Mouse (Mus musculus): Measurements from ENCODE around the gene Mgp.
"Not testable (repeated sequence)": the region's sequence is repeated elsewhere in the genome, so short reads cannot be mapped to it uniquely, and the experiment has no call there.

Mgp gene

DNA sequence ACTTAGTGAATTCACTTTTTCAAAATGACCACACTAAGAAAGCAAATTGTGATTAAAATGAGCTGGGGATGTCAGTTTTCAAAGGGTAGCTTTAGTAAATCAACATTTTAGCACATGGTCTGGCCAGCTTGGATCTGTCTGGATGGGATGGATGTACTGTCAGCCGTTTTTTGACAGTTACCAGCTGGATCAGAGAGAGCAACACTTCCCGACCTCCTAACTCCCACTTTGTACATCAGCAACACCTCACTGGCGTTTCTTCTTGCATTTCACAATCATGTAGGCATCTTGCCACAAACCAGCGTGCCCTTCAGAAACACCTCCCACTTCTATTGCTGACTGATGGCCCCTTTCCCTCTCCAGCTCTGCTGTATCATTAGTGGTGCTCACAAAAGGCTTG is 22.6 kb upstream of the Mgp start:
- no peak for DNase-seq (ENCODE audit: low read depth, low spot score)

DNA sequence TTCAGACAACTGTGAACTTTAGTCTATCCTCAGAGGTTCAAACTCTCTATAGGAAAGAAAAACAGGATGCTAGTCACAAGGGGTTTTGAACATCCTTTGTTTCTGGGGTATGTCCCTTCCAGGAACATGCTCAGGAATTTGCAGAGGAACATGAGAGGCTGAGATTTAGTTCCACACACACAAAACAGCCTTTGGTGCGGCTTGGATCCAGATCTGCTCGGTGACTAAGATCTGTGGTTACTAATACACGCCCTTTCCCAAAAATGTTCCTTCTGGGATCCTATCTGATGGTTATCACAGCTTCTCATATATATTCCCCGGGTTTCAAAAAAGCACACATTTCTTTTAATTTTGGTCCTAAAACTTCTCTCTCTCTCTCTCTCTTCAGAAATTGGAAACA is 22.2 kb upstream of the Mgp start:
- no peak for DNase-seq (ENCODE audit: low read depth, low spot score)

DNA sequence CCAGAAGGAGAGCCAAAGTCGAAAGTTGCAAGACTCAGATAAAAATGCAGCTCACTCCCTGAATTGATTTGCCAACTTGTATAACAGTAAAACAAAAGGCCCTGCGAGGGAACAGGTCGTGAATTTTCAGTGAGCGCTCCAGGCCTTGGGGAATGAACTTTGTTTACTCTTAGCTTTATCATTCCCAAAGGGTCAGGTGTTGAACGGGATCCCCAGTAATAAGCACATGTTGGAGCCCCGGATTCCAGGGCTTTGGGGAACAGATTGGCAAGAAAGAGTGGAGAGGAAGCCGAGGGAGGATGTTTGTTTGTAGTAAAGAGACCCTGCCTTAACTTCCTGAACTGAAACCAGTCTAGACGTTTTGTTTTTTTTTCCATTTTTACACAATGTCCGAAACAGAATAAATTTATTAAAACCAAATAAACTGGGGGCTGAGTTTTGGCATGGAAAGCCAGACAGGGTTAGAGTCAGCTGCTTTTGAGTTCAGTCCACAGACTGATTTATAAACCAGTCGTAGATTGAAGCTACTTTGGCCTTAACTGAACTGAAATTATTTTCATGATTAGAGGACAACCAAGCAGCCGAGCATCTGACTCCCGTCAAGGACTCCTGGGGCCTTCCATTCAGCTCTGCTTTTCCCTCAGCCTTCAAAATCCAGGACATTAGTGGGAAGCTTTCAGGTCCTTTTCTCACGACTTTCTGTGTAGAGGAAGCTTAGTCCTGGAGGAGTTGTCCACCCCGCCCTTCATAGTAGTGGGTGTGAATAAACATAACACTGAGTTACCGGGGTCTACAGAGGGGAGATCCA is 19.1 kb upstream of the Mgp start:
- no peak for DNase-seq (ENCODE audit: low read depth, low spot score)

DNA sequence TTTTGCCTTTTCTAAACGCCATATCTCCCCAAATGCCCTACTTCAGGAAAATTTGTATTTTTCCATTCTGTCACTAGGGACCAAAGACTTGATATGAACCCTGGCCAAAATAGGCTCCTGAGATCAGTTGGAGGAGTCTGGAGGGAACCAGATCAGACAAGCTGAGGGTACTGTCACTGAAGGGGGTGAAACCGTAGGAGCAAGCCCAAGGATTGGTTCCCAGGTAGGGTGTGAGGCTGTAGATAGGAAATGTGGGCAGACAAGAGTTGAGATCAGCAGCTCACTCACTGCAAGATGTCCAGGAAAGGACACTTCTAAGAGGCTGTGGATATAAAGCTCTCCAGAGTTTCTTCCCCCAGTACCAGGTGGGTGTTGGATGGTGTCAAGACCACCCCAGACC is 16.4 kb upstream of the Mgp start:
- DNase-seq (ENCODE audit: low read depth, low spot score): no peak

DNA sequence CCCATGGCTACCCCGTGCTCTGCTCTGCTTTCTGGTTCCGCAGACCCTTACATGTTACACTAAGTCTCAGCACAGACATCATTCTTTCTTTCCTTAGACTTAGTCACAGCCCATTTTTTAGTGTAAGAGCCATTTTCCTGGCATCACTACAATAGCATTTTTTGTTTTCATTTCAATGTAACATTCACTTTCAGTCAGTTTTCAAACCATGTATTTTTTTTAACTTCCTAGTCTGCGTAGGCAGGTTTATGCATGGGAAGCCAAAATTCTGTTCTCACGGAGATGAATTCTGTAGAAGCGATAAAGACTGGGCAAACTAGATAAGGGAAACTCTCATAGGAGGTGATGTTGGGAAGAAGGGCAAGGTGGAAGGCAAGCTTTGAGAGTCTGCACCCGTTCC is 13.9 kb upstream of the Mgp start:
- DNase-seq (ENCODE audit: low read depth, low spot score): no peak

DNA sequence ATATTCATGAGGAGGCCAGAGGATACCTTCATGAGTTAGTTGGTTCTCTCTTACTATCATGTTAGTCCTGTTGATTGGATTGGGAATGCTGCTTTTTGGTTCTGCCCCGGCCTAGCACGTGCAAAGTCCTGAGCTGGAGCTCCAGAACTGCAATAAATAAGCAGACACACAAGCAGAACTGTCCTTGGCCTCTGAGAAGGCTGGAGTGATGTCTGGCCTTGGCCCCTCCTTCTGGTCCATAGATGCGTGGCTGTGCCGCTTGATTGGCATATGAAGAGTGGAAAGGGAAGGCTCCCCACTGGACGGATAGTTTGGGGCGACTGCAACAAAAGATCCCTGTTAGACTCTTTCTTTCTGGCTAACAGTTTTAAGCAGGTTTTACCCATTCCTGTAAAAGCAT is 13.4 kb upstream of the Mgp start:
- no peak for DNase-seq (ENCODE audit: low read depth, low spot score)

DNA sequence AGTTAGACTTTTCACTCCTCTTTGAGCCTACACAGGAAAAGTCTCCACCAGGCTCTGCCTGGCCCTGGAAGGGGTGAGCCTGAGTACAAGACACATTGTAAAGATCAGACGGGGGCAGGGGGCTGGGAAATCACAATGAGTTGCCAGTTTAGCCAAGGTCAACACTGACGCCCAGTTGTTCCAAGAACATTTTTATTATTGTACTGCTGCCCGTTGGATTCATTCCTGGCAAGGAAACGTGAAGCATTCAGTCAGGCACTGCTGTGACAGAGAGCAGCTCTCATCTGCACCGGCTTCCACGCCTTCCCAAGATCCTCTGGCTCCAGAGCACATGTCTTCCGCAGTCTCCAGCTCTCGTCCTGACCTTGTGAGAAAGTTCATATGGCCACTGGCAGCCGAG is 12.2 kb upstream of the Mgp start:
- no peak for DNase-seq (ENCODE audit: low read depth, low spot score)

DNA sequence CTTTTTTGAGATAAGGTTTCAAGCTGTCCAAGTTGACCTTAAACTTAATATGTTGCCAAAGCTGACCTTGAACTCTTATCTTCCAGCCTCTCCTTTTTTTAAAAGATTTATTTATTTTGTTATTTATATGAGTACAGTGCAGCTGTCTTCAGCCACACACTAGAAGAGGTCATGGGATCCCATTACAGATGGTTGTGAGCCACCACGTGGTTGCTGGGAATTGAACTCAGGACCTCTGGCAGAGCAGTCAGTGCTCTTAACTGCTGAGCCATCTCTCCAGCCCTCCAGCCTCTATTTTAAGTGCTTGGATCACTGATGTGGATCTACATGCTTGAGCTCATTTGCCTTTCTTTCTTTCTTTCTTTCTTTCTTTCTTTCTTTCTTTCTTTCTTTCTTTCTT is 9.1 kb upstream of the Mgp start:
- DNase-seq (ENCODE audit: low read depth, low spot score): not testable (repeated sequence)

DNA sequence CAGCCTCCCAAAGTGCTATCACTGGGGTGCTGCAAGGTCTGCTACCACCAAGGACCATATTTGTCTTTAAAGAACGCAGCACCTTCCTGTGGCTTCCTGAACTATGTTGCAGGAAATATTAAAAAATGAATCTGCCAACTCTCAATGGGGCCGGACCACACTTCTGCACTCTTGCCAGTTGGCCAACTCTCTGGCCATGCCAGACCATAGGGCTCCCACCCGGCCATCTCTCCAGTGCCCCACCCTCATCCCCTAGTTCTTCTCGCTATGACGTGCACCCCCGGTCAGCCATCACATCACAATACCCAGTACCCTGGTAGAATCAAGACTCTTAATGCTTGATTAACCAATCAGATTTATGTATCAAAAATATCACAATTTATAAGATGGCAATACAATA is 8.3 kb upstream of the Mgp start:
- no peak for DNase-seq (ENCODE audit: low read depth, low spot score)

DNA sequence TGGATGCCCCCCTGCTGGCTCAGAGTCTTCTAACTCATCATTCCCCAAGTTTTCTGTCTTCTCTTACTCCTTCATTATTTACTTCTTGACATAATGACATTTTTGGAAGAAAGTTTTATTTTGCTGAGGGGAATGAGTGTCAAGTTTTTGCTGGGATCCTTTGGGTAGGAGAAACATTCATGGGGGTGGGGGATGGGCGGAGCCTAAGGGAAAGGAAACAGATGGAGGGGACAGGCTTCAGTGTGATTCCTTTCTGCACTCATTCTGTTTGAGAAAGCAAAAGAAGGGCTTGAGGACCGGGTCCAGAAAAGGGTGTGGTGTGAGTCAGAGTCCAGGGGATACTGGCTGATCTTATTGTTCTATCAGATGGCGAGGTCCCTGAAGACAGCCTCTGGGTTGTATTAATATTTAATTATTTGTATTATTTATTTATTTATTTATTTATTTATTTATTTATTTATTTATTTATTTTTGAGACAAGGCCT is 7.8 kb upstream of the Mgp start:
- DNase-seq (ENCODE audit: low read depth, low spot score): no peak

DNA sequence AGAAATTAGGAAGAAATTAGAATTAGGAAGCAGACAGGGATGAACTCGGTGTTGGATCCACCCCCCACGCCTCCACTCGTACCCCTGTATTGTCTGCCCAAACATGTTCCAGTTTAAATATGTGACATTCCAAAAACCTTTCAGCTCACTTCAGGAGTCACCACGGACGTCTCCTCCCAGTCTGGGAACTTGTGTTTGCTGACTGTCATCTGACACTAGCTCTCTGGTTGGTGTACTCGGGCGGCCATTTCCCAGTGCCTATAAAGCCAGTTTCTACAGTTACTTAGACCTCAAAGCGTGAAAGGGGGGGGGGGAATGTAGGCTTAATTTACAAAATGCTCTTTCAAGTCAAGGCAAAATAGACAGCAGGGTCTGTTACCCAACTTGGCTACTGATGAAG is 6.1 kb upstream of the Mgp start:
- DNase-seq (ENCODE audit: low read depth, low spot score): no peak

DNA sequence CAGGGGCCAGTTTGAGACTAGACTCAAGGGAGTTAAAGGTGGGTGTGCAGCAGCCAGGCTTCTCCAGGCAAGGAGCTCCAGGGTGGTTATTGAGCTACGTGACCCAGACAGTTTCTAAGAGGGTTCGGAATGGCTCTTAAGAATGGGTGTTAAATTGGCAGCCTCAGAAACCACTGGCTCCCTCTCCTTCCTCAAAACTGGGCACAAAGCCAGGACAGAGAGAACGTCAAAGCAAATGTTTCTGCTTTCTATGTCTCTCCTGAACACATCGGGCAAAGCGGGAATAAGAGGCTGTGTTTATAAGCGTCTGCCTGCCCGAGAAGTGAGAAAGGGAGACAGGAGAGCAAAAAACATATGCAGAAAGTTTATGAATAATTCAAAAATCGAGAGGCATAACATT is 1.0 kb downstream of the Mgp start:
- no peak for DNase-seq (ENCODE audit: low read depth, low spot score)

DNA sequence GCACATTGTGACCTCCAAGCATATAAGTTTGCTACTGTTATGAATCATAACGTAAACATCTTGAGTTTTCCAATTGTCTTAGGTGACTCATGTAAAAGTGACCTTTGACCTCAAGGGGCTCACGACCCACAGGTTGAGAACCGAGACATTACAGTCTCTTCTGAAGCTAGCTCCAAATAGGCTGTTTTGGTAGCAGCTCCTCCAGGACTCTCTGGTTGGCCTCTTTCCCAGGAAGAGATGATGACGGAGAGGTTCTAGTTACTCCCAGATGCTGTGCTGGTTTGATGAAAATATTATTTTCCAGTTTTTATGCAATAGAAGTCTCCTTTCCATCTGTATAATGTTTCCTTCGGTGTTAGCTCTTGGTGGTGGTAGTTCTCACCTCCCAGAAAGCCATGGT is 6.7 kb downstream of the Mgp start:
- DNase-seq (ENCODE audit: low read depth, low spot score): no peak

DNA sequence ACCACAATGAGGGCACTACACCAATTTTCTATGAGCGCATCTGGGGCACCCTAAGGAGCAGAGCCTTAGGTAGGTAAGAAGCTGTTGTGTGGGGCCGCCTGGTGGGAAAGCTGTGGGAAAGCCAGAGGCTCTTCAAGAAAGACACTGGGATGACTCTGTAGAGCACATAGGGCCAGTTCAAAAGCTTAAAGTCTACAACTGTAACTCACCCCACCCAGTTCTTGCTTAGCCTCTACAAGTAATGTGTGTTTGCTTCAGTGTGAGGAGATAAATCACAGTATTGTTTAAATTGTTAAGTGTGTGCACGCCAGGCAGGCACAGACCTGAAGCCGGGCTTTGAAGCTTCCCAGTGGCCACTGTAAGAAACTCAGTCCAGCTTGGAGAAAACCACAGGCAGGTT is 9.5 kb downstream of the Mgp start:
- no peak for DNase-seq (ENCODE audit: low read depth, low spot score)

DNA sequence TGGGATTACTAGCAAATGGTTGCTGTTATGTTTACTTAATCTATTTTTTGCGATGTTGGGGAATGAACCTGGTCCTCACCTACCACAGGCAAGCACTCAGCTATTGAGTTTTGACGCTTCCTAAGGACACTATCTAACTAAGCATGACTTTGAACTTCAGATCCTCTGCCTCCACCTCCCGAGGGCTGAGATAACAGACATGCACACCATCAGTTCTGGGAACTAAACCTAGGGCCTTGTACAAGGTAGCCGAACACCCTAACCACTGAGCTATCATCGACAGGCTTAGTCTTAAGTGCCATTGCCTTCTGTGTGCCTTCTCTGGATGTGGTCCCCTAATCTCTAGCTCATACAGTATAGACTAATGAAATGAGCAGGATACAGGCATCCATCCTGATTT is 10.3 kb downstream of the Mgp start:
- DNase-seq (ENCODE audit: low read depth, low spot score): no peak

DNA sequence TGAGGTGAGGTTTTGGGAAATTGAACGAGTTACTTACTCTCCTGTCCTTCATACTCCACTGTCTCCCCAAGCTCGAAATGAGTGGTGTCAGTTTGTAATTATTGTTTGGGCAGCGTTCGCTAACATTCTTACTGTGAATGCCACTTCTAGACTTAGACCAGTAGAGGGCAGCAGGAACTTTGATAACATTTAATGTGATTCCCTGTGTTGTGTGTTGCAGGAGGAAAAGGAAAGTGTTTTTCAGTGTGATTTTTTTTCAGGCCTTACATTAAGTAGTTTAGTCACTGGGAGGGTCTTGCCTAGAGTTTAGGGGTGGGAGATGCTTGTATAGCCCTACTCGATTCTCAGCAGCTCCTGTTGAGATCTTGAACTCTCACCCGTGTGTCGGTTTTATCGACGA is 14.6 kb downstream of the Mgp start:
- DNase-seq (ENCODE audit: low read depth, low spot score): no peak

DNA sequence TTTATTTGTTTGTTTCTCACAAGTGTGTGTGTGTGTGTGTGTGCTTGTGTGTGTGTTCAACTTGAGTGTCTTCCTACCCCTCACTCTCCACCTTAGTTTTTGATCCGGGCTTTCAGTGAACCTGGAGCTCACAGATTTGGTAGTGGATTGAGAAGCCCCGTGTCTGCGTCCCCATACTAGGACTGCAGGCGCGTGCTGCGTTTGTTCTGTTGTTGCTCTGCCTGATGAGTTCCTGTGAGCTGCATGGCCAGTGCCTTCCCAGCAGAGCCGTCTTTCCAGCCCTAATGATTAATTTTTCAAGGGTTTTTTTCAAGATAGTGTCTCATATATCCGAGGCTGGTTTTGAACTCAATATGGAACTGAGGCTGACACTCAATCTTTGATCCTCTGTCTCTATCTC is 17.2 kb downstream of the Mgp start:
- no peak for DNase-seq (ENCODE audit: low read depth, low spot score)

DNA sequence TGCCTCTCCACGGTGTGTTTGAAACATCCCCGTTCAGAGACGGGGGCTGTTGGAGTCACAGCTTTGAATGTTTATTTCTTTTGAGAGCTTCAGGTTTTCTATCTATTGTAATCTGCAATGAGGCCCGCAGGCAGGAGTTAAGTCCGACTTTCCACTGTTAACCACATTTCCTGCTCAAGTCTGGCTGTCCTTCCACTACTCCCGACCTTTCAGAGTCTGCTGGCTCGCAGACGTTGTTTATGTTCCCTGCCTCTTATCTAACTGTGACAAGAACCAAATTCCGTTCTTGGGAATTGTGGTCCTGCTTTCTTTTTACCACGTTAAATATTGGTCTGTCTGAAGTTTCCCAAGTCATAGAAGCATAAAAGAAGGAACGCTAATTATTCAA is 17.8 kb downstream of the Mgp start:
- no peak for DNase-seq (ENCODE audit: low read depth, low spot score)

DNA sequence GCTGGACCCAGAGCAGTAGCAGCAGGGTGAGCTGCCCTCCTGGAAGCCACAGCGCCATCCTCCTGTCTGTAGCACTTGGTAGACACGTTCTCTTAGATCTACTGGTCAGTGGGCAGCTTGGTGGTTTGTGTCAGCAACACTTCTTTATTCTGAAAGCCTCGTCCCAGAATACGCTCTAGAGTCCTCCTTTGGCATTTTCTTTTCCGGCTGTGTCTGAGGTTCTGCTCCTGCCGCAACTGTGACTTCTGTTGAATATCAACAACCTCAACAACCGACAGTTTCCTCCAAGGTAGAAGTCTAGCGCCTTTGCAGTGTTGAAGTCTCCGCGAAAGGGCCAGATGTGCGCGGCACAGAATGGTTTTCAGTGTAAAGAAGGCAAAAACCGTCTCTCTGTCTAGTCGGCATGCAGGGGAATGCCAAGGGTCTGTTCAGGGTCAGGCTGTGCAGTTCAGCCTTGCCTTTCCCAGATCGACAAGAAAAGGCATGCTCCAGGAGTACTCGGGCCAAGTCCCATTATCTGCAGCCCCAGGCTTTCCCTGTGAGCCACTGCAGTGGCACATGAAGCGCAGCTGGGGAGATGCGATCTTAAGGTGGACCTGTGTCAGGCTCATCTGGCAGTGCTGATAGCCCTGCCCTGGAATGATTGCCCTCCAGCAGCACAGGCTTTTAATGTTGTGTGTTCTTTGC is 18.3 kb downstream of the Mgp start, which contains the start of gene Art4:
Art4 (minus strand) TSS at position 548 of the 687 bp plus-strand sequence.
- DNase-seq (ENCODE audit: low read depth, low spot score): no peak

DNA sequence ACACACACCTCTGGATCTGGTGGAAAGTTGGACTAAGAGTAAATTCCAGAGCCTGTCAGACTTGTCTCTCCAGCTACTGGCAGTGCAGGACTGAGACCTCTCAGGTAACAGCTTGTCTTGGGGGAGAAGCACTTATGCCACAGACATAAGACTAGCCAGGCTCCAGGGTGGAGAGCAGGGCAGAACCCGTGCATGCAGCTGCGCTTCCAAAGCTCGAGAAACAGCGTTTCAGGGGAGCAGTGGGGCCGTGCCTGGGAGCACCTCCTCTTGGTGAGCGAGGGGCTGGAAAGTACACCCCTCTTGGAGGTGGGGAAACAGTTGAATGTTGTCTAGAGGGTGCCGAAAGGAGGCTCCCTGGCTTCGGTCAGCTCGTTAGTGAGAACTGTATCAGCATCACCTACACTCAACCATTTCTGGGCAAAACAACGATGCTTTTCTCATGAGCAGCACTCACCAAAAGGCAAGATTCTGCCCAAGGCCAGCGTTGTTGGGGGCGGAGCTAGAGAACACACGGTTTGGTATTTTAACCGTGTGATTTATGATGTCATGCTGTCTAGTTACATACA is 19.5 kb downstream of the Mgp start:
- no peak for DNase-seq (ENCODE audit: low read depth, low spot score)

DNA sequence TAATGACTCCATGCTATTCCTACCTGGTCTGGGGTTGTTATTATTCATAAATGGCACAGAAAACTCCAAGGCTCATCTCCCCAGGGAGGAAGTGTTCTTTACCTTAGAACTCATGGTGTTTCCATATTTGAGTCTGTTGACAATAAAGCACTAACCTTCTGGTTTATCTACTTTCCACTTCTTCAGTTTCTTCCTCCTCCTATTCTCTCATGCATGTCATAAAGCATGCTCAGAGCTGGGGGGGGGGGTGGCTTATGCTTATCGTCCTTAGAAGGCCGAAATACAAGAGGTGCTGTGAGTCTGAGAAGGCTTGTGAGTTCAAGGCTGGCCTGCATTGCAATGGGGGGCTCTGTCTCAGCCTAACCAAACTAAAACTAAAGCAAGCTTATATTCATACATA is 20.4 kb downstream of the Mgp start:
- no peak for DNase-seq (ENCODE audit: low read depth, low spot score)

DNA sequence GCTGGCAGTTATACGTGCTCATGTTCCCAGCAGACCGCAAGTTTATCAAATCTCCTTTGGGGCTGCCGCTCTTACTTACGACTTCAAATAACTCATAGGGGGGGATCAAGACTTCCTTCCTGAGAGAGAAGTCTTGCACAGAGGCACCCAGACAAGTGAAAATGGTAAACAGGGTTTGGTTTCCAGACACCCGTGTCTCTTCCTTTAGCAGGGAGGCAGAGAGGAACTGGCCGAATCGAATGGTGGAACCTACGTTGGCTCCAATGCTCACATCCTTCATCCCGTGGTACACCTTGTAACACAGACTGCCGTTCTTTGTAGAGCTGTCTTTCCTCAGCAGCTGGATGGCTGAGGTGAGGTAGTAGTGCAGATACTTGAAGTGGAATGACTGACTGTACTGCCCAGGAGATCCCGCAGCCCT is 21.3 kb downstream of the Mgp start:
- no peak for DNase-seq (ENCODE audit: low read depth, low spot score)

DNA sequence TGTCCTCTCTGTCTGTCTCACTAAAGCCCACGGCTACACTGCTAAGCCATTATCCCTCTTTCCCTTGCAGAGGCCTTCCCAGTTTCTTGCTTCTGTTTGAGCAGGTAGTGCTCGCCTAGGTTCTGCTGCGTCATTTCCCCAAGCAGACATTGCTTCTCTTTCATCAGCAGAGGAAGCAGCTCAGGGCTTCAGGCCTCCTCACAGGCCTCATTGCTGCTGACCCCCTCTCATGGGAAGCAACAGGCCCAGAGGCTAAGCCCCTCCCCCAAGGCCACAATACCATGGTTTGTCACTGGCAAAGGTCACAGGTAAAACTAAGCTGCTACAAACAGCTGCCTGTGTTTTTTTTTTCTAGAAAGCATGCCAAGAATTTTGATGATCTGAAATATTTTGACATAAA is 22.9 kb downstream of the Mgp start:
- no peak for DNase-seq (ENCODE audit: low read depth, low spot score)

All from WW6 (cell line).